Mouse (Mus musculus) cerebellum, adult 2 months (tissue): ENCODE results near the gene Opn1mw.

Source experiments
- CTCF ChIP-seq: fragments of 200-500 bp; IDR thresholded peaks from 2 replicates; pipeline ENCODE4 v1.5.1; 2011; ENCODE audit warnings: low read depth, mild to moderate bottlenecking, control low read depth, low read length, moderate library complexity, borderline replicate concordance; ENCODE audit not compliant: insufficient read depth
- POLR2A ChIP-seq: fragments of 200-500 bp; IDR thresholded peaks from 2 replicates; pipeline ENCODE4 v1.6.1; 2011; ENCODE audit warnings: low read length, control low read depth, borderline replicate concordance; ENCODE audit not compliant: insufficient read depth

- TF ChIP-seq POLR2A = no peak
- peak; percentile 58 for TF ChIP-seq CTCF
These were observed 11.8 kb upstream of the Opn1mw start for GRCm38 (mm10) chrX:74115511-74115910.
